Mouse (Mus musculus): ENCODE data around the gene Prrg4.
A peak's percentile ranks its signal among the peaks of the same experiment; 100 is the strongest.
"Not testable (repeated sequence)": the region's sequence is repeated elsewhere in the genome, so short reads cannot be mapped to it uniquely, and the experiment has no call there.

Prrg4 gene

GRCm38 (mm10) chr2:104849276-104849990 is at the start of gene Prrg4:
Gene Prrg4, minus strand, starts transcription at chr2:104849876.
- peak; percentile 86 for DNase-seq

GRCm38 (mm10) chr2:104887882-104888566 is 38.3 kb upstream of the Prrg4 start:
- peak; percentile 85 for DNase-seq

DNA sequence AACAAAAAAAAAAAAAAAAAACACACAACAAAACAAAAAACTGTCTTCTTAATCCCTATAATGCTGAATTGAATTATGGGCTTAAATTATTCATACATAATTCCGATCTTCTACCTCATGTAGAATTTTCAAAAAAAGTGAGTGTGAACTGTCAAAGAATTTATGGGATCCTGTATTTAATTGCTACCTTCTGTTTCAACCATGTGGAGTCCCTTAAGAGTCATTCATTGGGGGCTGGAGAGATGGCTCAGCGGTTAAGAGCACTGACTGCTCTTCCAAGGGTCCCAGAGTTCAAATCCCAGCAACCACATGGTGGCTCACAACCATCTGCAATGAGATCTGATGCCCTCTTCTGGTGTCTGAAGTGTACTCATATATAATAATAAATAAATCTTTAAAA is 37.7 kb upstream of the Prrg4 start:
- DNase-seq, result not testable (repeated sequence)

GRCm38 (mm10) chr2:104886109-104886508 is 36.4 kb upstream of the Prrg4 start:
- DNase-seq, result no peak

DNA sequence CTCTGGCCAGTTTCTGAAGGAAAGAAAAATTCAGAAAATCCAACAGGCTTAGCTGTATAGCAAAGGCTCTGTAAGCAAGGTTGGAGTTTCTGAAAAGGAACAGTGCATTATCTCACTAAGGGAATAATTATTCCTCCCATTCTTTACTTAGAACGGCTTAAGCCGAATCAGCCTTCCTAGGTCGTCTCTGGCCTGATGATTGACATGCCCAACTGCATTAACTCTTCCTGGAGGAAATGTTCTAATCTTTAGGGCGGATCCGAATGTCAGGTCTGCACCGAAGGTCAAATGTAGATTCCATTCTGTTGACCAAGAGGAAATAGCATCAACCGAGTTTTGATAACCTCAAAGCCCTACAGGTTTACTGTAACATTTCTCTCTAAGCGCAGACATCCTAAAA is 29.1 kb upstream of the Prrg4 start:
- DNase-seq, result no peak

- DNase-seq, result peak; percentile 39
Measured at GRCm38 (mm10) chr2:104869101-104869500, 19.4 kb upstream of the Prrg4 start.

DNA sequence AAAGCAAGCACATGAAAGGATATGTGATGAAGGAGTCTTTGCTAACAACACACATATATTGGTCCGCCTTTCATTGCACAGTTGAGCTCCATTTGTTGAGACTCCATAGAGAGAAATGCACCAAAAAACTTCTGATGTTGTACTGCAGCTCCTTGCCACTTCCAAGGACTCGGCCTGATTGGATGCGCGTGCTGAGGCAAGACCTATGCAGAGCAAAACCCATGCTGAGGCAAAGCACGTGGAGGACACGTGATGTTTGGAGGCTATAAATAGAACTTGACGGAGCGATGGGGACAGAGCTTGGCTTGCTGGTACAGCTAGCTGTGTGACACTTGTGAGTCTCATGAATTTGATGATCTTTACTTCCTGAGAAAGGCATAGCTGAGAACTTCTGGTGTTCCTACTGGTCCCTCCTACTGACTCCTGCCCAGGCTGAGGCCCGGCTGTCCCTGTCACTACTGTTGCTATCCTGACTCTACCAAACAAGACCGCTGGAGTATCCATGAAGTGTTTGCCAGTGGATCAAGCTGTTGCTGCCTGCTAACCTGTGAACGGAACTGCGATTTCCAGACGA is 17.7 kb upstream of the Prrg4 start, which contains the start of gene Ccdc73:
TSS of gene Ccdc73 (plus strand) at position 524 of the 574 bp plus-strand sequence.
- DNase-seq, result no peak

DNA sequence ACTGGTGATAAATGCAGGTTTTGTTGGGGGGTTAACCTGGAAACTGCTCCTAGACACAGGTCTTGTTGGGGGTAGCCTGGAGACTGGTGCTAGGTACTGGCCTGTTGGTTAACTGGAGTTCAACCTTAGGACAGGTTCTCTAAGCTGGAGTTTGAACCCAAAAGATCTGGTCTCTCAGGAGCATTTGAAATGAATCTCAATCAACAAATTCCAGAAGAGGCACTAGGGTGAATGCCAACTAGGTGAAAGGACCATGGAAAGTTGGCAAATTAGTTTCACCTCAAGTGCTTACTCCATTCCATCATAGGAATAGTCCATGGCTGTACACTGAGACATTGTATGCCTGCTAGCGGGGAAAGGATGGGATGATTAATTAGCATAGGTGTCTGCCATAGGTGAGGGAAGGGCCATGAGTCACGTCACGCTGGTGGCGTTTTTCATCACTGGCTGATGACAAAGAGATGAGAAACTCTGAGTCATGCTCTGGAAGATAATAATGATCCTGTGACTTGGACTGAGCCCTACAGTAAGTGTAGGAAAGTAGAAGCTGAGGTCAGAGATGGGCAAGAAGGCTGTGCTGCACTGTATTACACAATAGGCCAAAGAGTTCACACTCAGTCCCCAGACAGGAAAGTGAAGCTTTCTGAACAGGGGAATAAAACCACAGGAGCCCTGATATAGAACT is 14.6 kb upstream of the Prrg4 start:
- peak; percentile 64 for DNase-seq

GRCm38 (mm10) chr2:104860426-104860825 is 10.8 kb upstream of the Prrg4 start:
- DNase-seq, result peak; percentile 27

GRCm38 (mm10) chr2:104859060-104859459 is 9.4 kb upstream of the Prrg4 start:
- no peak for DNase-seq

GRCm38 (mm10) chr2:104858083-104858482 is 8.4 kb upstream of the Prrg4 start:
- not testable (repeated sequence) for DNase-seq

GRCm38 (mm10) chr2:104856218-104856617 is 6.5 kb upstream of the Prrg4 start:
- DNase-seq, result no peak

GRCm38 (mm10) chr2:104855732-104856131 is 6.1 kb upstream of the Prrg4 start:
- DNase-seq, result no peak

- DNase-seq, result no peak
Measured at GRCm38 (mm10) chr2:104854836-104855235, 5.2 kb upstream of the Prrg4 start.

- no peak for DNase-seq
Measured at GRCm38 (mm10) chr2:104852546-104852945, 2.9 kb upstream of the Prrg4 start.

DNA sequence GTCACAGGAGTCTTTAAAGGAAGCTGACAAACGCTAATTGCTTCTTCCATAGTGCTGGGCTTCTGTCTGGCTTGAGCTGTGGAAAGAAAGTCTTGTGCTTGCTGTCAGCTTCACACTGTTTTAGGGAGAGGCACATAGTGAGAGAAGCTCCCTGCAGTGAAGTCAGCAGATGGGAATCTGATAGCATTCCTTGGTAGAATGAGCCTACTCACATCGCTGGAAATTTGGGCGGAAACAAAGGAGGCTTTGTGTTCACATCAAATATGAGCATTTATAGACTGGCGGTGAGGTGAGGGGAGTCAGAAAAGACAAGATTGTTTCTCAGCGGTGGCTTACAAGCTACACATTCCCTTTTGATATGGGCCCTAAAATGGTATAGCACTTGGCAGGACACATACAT is 2.0 kb upstream of the Prrg4 start:
- no peak for DNase-seq

GRCm38 (mm10) chr2:104849991-104850359 is 299 bp upstream of the Prrg4 start:
- no peak for DNase-seq

- no peak for DNase-seq
Measured at GRCm38 (mm10) chr2:104848235-104849161, 1.2 kb downstream of the Prrg4 start.

DNA sequence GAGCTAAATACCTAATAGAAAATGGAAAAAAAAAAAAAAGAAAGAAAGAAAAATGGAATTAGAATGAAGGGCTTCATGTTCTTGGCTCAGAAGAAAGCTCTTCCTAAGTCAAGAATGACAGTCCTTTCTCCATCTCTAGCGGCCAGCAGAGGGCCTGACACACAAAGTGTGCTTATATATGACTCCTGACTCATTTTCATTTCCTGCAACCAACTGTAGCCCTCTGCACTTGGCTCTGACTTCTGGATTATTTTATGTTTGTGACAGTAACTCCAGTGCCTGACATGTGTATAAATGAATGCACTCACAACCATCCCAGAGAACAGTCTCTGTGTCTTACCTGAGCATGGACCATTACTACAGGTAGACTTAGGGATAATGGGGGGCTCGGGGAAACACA is 2.0 kb downstream of the Prrg4 start:
- DNase-seq, result peak; percentile 29

DNA sequence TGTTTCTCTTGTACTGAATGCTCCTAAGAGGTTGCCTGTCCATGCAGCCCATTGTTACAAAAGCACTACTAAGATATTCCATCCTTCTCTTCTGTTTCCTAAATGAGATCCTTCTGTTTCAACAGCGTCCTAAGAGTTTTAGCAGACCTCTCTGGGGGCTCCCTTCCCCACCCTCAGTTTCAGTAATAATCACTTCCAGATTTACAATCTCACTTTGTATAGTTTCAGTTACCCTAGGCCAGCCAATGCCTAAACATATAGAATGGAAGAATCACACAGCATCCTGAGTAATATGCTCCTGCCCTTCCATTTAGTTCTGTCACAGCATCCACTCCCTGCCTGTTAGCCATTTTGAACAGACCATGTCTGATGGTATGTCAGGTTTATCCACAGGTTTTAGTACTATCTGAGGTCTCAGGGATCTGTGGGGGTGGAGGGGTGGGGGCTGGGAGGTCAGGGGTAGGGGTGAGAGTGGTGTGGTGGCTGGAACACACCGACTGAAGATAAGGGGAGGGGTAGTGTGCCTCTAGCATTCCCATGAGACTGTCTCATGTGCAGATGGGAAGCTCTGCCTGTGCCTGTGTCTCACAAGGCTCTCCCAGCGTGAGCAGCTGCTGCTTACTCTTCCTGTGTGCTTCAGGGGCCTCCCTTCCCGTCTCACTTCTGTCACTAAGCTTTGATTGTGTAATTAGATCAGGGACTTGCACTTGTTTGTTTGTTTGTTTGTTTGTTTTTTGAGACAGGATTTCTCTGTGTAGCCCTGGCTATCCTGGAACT is 2.9 kb downstream of the Prrg4 start:
- no peak for DNase-seq

GRCm38 (mm10) chr2:104842559-104842958 is 7.1 kb downstream of the Prrg4 start:
- DNase-seq, result no peak

Measured in kidney, postnatal 14 days (tissue).